Mouse (Mus musculus) natural killer cell, adult 2 months (primary cell): ENCODE measurements around the gene Ddx3x.
"Not testable (repeated sequence)": the region's sequence is repeated elsewhere in the genome, so short reads cannot be mapped to it uniquely, and the experiment has no call there.

Source experiments
- DNase-seq, 2 experiments: peaks; one replicate each; pipeline ENCODE4 v3.0.0; 2022; ENCODE audit warnings: low spot score in 2 of 2

The Ddx3x gene

DNA sequence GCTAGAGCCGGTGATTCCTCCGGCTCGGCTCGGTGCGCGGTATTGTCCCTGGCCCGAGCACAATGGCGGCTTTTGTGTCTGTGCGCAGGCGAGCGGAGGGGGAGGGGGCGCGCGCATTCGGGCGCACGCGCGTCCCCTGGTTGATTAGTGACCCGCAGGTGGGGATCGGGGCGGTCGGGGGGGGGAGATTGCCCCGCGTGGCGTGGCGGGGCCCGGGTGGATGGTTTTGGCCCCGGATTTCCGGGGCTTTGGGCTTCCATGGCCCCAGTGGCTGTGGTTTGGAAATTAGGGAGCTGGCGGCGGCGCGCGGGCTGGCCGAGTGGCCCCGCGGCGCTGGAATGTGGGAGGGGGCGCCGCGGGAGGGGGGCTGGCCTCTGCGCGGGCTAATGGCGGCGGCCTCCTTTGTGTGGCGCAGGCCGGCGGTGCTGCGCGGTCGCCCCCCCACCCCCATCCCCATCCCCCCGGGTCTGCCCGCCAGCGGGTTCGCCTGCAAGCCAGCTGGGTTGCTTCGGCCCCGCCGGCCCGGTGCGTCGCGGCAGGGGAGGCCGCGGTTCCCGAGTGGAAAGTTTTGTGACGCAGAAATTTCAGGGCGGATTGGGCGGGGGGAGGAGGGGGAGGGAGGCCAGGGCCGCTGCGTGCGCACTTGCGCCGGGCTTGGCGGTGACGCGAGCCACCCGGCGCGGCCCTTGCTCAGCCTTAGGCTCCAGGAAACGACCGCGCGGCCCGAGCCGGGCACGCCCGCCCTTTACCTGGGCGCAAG is 739 bp downstream of the Ddx3x start:
- peak; percentile 58 for DNase-seq

DNA sequence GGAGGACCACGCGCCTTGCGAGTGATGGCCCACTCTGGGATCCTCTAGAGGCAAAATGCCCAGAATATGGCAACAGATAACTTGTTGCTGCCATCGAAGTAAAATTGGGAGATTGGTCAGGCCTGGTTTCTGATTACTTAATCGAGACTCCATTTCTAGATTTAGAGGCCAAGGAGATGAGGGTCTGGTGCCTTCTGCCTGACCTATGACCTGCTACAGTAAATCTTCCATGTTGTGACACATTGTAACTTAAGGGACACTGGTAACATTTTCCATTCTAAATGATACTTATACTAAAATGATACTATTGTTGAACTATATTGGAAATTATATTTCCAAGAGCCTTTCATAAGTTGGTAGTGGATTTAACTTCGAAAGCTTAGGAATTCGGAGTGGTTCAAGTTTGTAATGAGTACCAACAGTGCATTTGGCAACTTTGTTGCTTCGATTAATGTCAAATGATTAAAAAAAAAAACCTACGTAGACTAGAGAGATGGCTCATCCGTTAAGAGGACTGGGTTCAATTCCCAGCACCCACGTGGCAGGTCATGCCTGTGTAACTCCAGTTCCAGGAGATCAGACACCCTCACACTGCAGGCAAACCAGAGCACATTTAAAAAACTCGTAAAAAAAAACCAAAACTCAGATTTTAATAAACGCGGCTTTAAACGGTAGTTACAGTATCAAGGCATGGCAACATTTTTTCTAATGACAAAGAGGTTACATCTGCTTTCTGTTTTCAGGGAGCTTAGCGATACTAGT is 1.5 kb downstream of the Ddx3x start:
- DNase-seq: no peak

DNA sequence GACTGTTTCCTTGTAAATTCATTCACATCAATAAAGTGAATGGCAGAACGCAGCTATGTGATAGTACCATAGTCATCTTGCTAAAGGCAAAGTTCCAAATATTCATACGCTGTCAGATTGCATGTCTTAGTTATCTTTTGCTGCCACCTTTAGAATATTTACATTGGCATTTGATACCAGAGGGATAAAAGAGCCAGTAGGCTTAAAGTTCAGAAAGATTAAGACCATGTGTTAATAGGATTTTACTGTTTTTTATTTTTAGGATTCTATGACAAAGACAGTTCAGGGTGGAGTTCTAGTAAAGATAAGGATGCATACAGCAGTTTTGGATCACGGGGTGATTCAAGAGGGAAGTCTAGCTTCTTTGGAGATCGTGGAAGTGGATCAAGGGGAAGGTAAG is 5.0 kb downstream of the Ddx3x start:
- DNase-seq: no peak

DNA sequence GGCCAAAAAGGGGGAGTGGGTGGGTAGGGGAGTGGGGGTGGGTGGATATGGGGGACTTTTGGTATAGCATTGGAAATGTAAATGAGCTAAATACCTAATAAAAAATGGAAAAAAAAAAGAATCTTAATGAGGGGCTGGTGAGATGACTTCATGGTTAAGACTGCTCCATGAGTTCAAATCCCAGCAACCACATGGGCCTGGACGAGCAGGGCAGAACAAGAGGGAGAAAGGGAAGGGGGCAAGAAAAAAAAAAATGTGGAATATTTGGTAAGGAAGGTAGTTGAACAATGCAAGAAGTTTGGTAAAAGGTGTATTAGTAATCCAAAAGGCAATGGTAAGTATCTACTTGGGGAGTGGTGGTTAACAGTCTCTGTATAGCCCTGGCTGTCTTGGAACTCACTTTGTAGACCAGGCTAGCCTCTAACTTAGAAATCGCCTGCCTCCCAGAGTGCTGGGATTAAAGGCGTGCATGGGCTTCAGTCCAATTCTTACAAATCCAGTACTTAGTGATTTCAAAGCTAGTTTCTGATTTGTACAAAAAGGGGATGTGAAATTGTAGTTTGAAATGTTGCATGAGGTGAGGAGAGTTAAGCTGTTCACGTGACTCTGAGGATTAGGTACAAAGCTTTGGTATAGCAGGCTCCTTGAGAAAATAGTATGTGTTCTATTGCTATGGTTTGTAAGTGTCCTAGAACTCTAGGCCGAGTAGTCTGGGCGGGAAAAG is 13.9 kb downstream of the Ddx3x start:
- peak in 1 of 2 experiments; percentile 8 for DNase-seq

DNA sequence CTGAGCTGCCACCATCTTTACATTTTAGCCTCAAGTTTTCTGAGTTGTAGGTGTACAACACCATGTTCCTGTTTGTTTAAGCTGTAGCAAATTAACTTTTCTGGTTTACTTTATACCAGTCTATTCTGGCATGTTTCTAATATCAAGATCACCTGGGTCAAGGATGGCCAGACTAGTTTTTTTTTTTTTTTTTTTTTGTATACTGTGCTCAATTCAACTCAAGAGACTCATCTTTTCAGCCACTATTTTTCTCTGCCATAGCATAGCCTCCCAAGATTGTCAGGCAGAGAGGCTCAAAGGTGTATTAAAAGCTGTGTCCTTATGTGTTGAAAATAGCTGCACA is 14.4 kb downstream of the Ddx3x start:
- no peak for DNase-seq

DNA sequence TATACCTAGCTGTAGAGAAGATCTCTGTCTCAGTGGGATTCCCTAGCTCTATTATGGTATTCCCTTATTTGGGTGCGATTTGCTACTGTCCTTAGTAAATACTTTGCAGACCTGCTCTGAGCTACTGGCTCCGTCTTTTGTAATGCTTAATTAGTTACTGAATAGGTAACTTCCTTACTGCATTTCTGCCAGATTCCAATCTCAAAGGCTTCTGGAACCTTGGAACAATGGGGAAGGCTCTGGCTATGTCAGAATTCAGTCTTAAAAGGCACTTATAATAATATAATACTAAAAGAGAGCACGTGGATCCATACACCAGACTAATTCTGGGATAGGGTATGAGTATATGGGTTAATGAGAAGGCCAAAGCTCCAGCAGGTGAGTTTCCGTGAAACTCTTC is 15.5 kb downstream of the Ddx3x start:
- not testable (repeated sequence) for DNase-seq

DNA sequence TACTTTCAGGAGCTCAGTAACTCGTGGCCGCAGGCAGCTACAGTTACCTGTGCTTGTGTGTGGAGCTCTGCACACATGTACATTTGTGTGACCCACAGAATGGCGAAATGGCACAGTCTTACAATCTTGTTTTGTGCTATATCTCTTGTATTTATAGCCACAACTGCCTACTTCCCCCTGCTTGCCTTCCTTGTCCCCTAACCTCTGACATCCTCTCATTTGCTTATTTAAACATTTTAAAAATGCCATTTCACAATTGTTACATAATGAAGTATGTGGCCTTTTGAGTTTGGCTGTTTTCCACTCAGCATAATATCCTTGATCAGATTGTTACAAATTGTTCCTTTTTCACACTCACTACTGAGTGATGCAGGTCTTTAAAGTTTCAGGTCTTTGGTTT is 25.4 kb downstream of the Ddx3x start:
- DNase-seq: no peak

DNA sequence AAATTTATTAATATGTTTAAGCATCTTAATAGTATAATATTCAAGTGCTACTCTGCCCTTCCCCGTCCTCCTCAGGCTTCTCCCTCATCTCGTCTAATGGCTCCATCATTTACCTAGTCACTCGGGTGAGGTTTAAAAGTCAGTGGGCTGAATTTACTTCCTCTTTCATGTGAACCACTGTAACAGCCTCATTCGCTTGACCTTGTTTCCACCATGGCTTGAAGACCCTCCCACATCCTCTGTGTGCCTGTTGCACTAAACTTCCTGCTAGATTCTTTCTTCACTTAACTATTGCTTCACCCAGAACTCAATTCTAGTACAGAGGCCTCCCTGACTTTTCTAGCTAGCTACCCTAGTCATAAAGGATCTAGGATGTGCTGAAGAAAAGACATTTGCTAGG is 30.6 kb downstream of the Ddx3x start:
- DNase-seq: peak in 1 of 2 experiments; percentile 10

DNA sequence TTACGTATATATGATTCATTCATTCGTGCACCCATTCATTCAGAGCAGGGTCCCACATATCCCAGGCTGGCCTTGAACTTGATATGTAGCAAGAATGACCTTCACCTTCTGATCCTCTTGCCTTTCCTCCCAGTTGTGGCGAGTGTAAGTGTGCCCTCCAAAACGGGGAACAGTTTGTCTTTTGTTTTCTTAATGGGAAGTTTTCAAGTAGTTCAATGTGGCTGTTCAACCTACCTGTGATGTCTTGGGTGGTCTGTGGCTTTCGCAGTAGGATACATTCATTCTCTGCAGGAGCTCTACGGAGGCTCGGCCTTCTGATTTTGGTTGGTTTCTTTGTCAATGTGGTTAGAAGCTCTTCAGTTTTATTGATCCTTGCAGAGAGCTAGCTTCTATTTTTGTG is 48.8 kb downstream of the Ddx3x start:
- no peak for DNase-seq
